Mouse (Mus musculus) forebrain, embryonic 11.5 days (tissue): Measurements from ENCODE around the gene Pola1. TPM values are rescaled to one million over a fixed set of nuclear protein-coding genes. Genes with fewer than 3 reads are reported as not detected.
A peak's percentile ranks its signal among the peaks of the same experiment; 100 is the strongest.

Experiments used
- ATAC-seq: fragments of 200-750 bp; cut with Nextera tagmentation; replicated peaks from 2 replicates; pipeline ENCODE4 v1.8.0; 2017; ENCODE audit warnings: moderate TSS enrichment; ENCODE audit not compliant: low FRiP score
- DNase-seq: peaks from one replicate; pipeline ENCODE4 v3.0.0-alpha.2; 2017; ENCODE audit warnings: low spot score
- H3K27ac ChIP-seq: fragments of 300-500 bp; sonication (generic); 2 replicates; pipeline ENCODE4 v1.5.1; 2014; ENCODE audit warnings: low read depth, low read length
- H3K27me3 ChIP-seq: fragments of 300-500 bp; sonication (generic); 2 replicates; pipeline ENCODE4 v1.6.1; 2014; ENCODE audit warnings: mild to moderate bottlenecking, low read length, mixed read lengths; ENCODE audit not compliant: control insufficient read depth, insufficient read depth
- H3K36me3 ChIP-seq: fragments of 300-500 bp; sonication (generic); 2 replicates; pipeline ENCODE4 v1.6.1; 2014; ENCODE audit warnings: mild to moderate bottlenecking, low read length, moderate library complexity, mixed read lengths; ENCODE audit not compliant: control insufficient read depth, insufficient read depth
- H3K4me1 ChIP-seq: fragments of 300-500 bp; sonication (generic); replicated peaks from 2 replicates; pipeline ENCODE4 v1.6.1; 2014; ENCODE audit warnings: low read length, mixed read lengths; ENCODE audit not compliant: control insufficient read depth, insufficient read depth
- H3K4me2 ChIP-seq: fragments of 300-500 bp; sonication (generic); 2 replicates; pipeline ENCODE4 v1.6.1; 2014; ENCODE audit warnings: low read depth, mild to moderate bottlenecking, low read length, moderate library complexity, mixed read lengths; ENCODE audit not compliant: severe bottlenecking
- H3K4me3 ChIP-seq: fragments of 300-500 bp; sonication (generic); 2 replicates; pipeline ENCODE4 v1.5.1; 2014; ENCODE audit warnings: low read depth, low read length
- H3K9ac ChIP-seq: fragments of 300-500 bp; sonication (generic); 2 replicates; pipeline ENCODE4 v1.6.1; 2014; ENCODE audit warnings: low read length
- H3K9me3 ChIP-seq: fragments of 300-500 bp; sonication (generic); 2 replicates; pipeline ENCODE4 v1.6.1; 2016; ENCODE audit warnings: low read length, mixed read lengths; ENCODE audit not compliant: control insufficient read depth
- WGBS: fragments of 180-500 bp; shearing (Covaris S2); extraction: QIAGEN DNeasy Blood & Tissue Kit; methylation state at CpG from one replicate; pipeline ENCODE4 v1.1.7; 2014; 5-methylcytosine and 5-hydroxymethylcytosine counted together
- polyA plus RNA-seq: library from polyadenylated mRNA; unstranded; fragments of >200 nt; fragmentation: Nextera tagmentation; extraction: Ambion mirVana; gene quantifications from 2 replicates; pipeline ENCODE4 v1.2.1, GENCODE M21; 2014

The Pola1 gene
- polyA plus RNA-seq, 1 experiment from 2014 or later = 28.4 TPM

DNA sequence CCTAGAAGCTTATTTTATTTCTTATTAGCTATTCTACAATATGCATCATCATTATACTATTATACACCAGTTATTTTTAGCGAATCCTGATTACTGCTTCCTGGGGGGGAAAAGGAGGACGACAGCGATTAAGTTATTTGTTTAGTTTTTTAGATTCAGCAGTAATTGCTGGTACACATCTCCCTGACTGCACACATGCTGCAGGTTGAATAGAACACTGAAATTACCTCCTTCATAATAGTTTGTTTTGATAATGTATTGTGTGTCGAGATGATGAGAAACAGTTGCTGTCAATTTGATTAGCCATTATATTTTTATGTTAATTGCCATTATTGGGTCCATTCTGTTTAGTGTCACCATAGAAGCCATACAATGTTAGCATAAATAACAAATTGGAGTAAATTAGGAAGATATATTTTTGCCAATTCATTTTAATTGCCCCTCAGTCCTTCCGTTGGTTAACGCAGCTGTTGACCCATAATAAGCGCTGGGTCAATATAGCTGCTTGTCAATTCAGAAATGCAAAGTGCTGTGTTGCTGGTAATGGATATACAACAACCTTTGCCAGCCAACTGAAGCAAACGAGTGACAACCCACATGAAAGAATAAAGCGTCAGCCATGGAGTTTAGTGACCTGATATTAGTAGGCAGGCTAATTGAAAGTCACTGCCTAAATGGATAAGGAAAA is 254.5 kb downstream of the Pola1 start:
- Histone ChIP-seq H3K9me3 (no peaks in the 10 kb centered on the region), H3K27me3 (no peaks in the 10 kb centered on the region), H3K4me3 (no peak overlapping the region), H3K4me1 (no peaks in the 10 kb centered on the region), H3K27ac (no peak overlapping the region), H3K9ac (no peak overlapping the region), H3K4me2 (no peak overlapping the region), H3K36me3 (no peaks in the 10 kb centered on the region)
- no peak for DNase-seq
- WGBS = 65% methylated on average over 9 of the region's 9 CpGs
- peak; percentile 60; the same call in 1 of the 2 replicates for ATAC-seq

DNA sequence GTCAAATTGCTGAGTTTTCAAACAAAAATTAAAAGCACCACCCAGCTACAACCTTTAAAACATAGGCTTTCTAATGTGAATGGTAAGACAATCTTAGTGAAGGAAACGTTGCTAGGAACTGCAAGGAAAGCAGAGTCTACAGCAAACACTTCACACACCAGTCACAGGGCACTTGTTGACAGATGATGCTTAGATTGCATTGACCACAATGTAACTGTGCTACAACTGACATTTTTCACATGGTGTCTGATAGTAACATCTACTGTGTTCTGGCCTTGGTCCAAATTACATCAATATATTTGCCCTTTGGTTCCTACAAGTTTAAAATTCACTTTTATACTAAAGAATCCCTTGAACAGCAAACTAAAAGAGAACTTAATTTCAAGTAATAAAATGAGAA is 258.5 kb downstream of the Pola1 start:
- H3K4me3 ChIP-seq = no peak overlapping the region
- no peak overlapping the region for H3K4me2 ChIP-seq
- H3K36me3 ChIP-seq = no peaks in the 10 kb centered on the region
- WGBS = 78% methylated on average over 1 of the region's 1 CpGs
- no peaks in the 10 kb centered on the region for H3K4me1 ChIP-seq
- ATAC-seq = no peak
- H3K9ac ChIP-seq = no peak overlapping the region
- H3K9me3 ChIP-seq = no peaks in the 10 kb centered on the region
- no peak for DNase-seq
- H3K27me3 ChIP-seq = no peaks in the 10 kb centered on the region
- no peak overlapping the region for H3K27ac ChIP-seq

DNA sequence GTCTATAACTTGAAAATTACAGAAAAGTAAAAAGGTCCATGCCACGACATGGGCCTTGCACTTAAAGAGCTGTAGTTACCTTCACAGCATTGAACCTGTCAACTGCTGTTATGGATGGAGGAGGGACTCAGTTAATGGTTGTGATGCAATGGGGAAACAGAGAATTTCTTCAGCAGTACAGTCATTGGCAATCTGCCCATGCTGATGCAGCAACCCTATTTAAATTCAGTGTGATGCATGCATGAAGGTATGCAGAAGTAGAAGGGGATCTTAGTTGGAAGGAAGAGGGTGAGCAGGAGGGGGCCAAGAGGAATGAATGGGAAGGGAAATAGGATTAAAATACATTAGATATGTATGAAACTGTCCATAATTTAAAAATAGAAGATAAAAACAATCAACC is 262.2 kb downstream of the Pola1 start:
- no peak for ATAC-seq
- H3K4me2 ChIP-seq = no peak overlapping the region
- H3K27ac ChIP-seq = no peak overlapping the region
- H3K9ac ChIP-seq = no peak overlapping the region
- no peak for DNase-seq
- no peak overlapping the region for H3K4me3 ChIP-seq
- no peaks in the 10 kb centered on the region for H3K27me3 ChIP-seq
- H3K9me3 ChIP-seq = no peaks in the 10 kb centered on the region
- 83% methylated on average over 1 of the region's 1 CpGs for WGBS
- H3K36me3 ChIP-seq = no peaks in the 10 kb centered on the region
- H3K4me1 ChIP-seq = no peaks in the 10 kb centered on the region

DNA sequence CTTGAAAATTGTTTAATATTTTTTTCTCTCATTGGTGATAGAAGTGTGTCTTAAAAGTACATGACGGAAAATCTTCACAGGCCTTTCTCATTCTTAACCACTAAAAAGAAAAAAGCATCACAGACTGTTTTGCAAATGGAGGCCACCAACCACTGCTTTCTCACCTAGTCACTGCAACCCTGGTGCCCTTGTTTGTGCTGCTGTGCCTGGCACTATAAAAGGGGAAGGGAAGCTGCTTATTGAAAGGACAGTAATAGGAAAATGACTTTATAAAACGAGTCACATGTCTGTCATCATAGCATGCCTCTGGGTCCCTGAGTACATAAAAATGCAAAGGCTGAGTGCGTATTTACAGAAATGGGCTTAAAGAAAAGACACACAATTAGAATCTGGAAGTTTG is 263.7 kb downstream of the Pola1 start:
- no peak overlapping the region for H3K9ac ChIP-seq
- H3K27ac ChIP-seq = no peak overlapping the region
- no peak overlapping the region for H3K4me2 ChIP-seq
- DNase-seq (no peak), ATAC-seq (no peak)
- no peaks in the 10 kb centered on the region for H3K4me1 ChIP-seq
- H3K9me3 ChIP-seq = no peaks in the 10 kb centered on the region
- WGBS = 83% methylated on average over 3 of the region's 3 CpGs
- no peaks in the 10 kb centered on the region for H3K27me3 ChIP-seq
- H3K36me3 ChIP-seq = no peaks in the 10 kb centered on the region
- H3K4me3 ChIP-seq = no peak overlapping the region

DNA sequence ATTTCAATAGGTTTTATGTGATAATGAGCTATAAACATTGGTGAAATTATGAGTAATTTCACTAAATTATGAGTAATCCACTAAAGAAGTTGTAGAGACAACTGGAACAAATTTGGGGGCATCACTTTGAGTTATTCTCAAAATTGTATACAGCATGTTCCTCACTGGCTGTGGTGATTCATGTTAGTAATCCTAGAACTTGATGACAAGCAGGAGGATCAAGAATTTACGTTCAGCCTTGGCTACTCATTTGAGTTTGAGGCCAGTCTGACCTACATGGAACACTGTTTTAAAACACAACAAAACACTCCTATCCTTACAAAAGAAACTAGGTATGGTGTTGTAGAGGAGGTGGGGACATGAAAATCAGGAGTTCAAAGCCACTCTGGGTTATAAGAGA is 310.6 kb downstream of the Pola1 start:
- Histone ChIP-seq H3K4me2 (no peak overlapping the region), H3K36me3 (no peaks in the 10 kb centered on the region), H3K27me3 (no peaks in the 10 kb centered on the region), H3K4me1 (no peaks in the 10 kb centered on the region), H3K27ac (no peak overlapping the region), H3K4me3 (no peak overlapping the region), H3K9me3 (no peaks in the 10 kb centered on the region), H3K9ac (no peak overlapping the region)
- DNase-seq (no peak), ATAC-seq (no peak)
- WGBS = 76% methylated on average over 1 of the region's 1 CpGs

DNA sequence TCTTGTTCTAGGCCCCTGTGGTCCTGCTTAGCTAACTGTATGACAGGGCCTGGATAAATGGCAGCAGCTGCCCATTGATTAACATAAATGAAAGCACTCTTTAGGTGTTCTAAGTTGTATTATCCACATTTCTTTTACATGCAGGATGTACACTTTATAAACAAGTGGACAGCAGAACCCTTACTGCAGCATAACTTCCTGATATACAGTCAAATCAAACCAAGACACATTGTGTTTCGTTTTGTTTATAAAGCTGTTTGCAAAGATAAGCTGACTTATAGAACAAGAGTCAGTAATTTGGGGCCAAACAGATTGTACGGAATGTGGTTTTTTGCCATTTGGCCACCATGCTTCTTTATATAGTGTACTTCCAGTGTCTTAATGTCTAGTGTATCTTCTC is 312.0 kb downstream of the Pola1 start:
- no peaks in the 10 kb centered on the region for H3K4me1 ChIP-seq
- no peak for DNase-seq
- H3K27me3 ChIP-seq = no peaks in the 10 kb centered on the region
- no peaks in the 10 kb centered on the region for H3K9me3 ChIP-seq
- H3K4me2 ChIP-seq = no peak overlapping the region
- no peaks in the 10 kb centered on the region for H3K36me3 ChIP-seq
- no peak overlapping the region for H3K9ac ChIP-seq
- no peak for ATAC-seq
- H3K27ac ChIP-seq = no peak overlapping the region
- 95% methylated on average over 2 of the region's 2 CpGs for WGBS
- H3K4me3 ChIP-seq = no peak overlapping the region

DNA sequence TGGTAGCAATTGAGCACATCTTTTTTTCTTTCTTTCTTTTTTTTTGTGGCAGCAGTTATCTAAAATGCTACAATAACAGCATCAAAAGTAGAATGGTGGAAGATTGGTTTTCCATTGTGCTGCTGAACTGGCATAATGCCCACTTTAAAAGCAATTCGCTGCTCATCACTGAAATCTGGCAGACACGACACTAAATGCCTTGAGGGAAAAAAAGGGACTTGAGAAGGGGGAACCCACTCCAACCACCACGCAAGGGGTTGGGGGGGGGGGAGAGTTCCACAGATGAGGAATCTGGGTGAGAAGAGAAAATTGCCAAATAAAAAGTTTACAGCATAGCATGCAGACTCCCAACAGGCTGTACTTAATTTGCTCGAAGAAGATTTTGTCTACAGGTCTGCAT is 314.4 kb downstream of the Pola1 start:
- H3K27ac ChIP-seq = no peak overlapping the region
- H3K36me3 ChIP-seq = no peaks in the 10 kb centered on the region
- no peak overlapping the region for H3K4me3 ChIP-seq
- no peak for ATAC-seq
- no peaks in the 10 kb centered on the region for H3K27me3 ChIP-seq
- no peaks in the 10 kb centered on the region for H3K4me1 ChIP-seq
- H3K4me2 ChIP-seq = no peak overlapping the region
- WGBS = 56% methylated on average over 4 of the region's 4 CpGs
- no peak overlapping the region for H3K9ac ChIP-seq
- no peaks in the 10 kb centered on the region for H3K9me3 ChIP-seq
- no peak for DNase-seq

DNA sequence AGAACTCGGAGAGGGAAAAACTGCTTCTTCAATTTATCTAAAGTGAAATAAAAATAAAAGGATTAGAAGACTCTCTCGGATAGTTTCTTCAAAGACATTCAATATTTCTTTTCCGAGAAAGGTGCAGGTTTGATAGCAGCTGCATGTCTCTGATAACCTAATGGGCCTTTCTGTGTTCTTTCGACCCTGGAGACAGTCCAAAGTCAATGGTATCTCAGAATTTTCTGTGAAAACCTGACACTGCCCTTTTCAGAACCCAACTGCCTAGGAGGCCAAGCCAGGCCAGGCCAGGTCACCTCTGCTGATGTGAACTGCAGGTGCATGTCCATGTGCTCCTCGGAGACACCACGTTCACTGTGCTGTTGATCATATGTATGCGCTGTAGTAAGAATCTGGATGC is 326.2 kb downstream of the Pola1 start:
- H3K9me3 ChIP-seq = no peaks in the 10 kb centered on the region
- no peak overlapping the region for H3K9ac ChIP-seq
- 87% methylated on average over 7 of the region's 7 CpGs for WGBS
- no peak overlapping the region for H3K4me2 ChIP-seq
- H3K27me3 ChIP-seq = no peaks in the 10 kb centered on the region; the same call in none of the 2 replicates
- H3K27ac ChIP-seq = no peak overlapping the region
- no peak overlapping the region for H3K4me3 ChIP-seq
- ATAC-seq (no peak), DNase-seq (no peak)
- no peaks in the 10 kb centered on the region for H3K36me3 ChIP-seq
- H3K4me1 ChIP-seq = peaks cover 3% of the 10 kb centered on the region; the same call in 1 of the 2 replicates

DNA sequence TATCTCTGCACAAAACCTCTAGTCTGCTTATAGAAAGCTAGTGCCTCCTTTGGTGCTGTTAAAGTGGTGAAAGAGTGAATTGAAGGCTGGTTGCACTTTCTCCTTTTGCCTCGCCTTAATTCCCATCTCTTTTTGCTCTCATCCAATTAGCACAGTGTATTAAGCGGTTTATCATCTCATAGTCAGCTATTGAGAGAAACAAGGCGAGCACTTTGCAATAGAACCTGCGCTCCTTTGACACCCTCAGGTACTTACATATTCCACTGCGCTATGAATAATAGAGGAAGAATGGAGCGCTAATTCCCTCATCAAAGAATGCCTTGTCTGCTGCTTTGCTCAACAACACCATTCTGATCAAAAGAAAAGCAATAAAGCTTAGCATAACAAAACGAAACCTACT is 330.2 kb downstream of the Pola1 start:
- ATAC-seq = peak; percentile 65

More for the DNA sequence above, 330.2 kb downstream of the Pola1 start:
- 12% methylated on average over 7 of the region's 7 CpGs for WGBS
- H3K36me3 ChIP-seq = no peaks in the 10 kb centered on the region
- DNase-seq = no peak
- H3K4me2 ChIP-seq = no peak overlapping the region
- H3K27me3 ChIP-seq = no peaks in the 10 kb centered on the region; the same call in none of the 2 replicates
- H3K4me3 ChIP-seq = no peak overlapping the region
- no peak overlapping the region for H3K27ac ChIP-seq
- no peaks in the 10 kb centered on the region for H3K9me3 ChIP-seq
- H3K9ac ChIP-seq = no peak overlapping the region
- H3K4me1 ChIP-seq = peaks cover 4% of the 10 kb centered on the region; the same call in 1 of the 2 replicates
